Mouse (Mus musculus): ENCODE data around the gene Maco1. TPM values are rescaled to one million over a fixed set of nuclear protein-coding genes. Genes with fewer than 3 reads are reported as not detected.

Gene Maco1
- total RNA-seq, 1 experiment: 56.1 TPM

- Histone ChIP-seq H3K27ac (ENCODE audit: insufficient read depth, low read depth, low read length, poor library complexity, severe bottlenecking) (no peak overlapping the region), H3K36me3 (ENCODE audit: control insufficient read depth, insufficient read depth, low read length, poor library complexity, severe bottlenecking) (no peaks in the 10 kb centered on the region), H3K4me1 (ENCODE audit: control insufficient read depth in 2 of 2, insufficient read depth in 2 of 2, low read length in 2 of 2, poor library complexity in 1 of 2) (peaks cover 1 to 17% of the 10 kb centered on the region in 2 experiments; a peak in 3 of 4 replicates), H3K9me3 (ENCODE audit: control insufficient read depth, insufficient read depth, low read depth, low read length) (no peaks in the 10 kb centered on the region), H3K9ac (ENCODE audit: insufficient read depth, low read depth, low read length, poor library complexity, severe bottlenecking) (peak overlapping the region; percentile 83), H3K4me3 (ENCODE audit: insufficient read depth in 1 of 2, low read depth in 1 of 2, low read length in 2 of 2, poor library complexity in 1 of 2, severe bottlenecking in 1 of 2) (peak overlapping the region; percentile 72 to 87)
- DNase-seq (ENCODE audit: low read depth, low spot score): no peak
- no peak for TF ChIP-seq MAFK (IDR thresholded peaks at IDR 0.05; ENCODE audit: insufficient read depth, low read depth, low read length)
- TF ChIP-seq CHD2 (IDR thresholded peaks at IDR 0.05; ENCODE audit: low read depth, low read length): no peak
- no peak for TF ChIP-seq HCFC1 (IDR thresholded peaks at IDR 0.05; ENCODE audit: borderline replicate concordance, insufficient read depth, low read length)
- no peak for TF ChIP-seq ZNF384 (IDR thresholded peaks at IDR 0.05; ENCODE audit: low read depth, low read length)
- TF ChIP-seq ZC3H11A (IDR thresholded peaks at IDR 0.05; ENCODE audit: borderline replicate concordance, low read depth, low read length): no peak
- in situ Hi-C loops (cut with MboI; ENCODE audit: low sequenced_read_pairs in 2 of 2, unreplicated experiment in 2 of 2): no loop called here
These were observed 86.2 kb downstream of the Maco1 start for GRCm38 (mm10) chr4:134766904-134767425.

DNA sequence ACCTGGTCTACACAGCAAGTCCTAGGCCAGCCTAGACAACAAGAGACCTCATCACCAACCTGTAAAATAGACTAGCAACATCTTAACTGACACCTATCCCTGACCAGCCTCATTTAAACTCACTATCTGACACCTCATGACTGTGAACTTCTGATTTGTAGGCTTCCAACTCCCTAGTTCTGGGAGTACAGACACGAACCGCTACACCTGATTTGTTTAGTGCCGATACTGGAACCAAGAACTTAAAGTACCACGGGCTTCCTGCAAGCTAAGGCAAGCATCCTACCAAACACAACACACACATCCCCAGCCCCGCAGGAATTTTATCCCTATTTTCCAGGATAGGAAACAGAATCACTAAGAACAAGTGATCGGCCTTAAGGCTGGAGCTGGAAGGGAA lies 86.9 kb downstream of the Maco1 start:
- in situ Hi-C loops (cut with MboI; ENCODE audit: low sequenced_read_pairs in 2 of 2, unreplicated experiment in 2 of 2): no loop called here
- Histone ChIP-seq H3K4me1 (ENCODE audit: control insufficient read depth in 2 of 2, insufficient read depth in 2 of 2, low read length in 2 of 2, poor library complexity in 1 of 2) (peaks cover 1 to 14% of the 10 kb centered on the region in 2 experiments; a peak in 3 of 4 replicates), H3K9me3 (ENCODE audit: control insufficient read depth, insufficient read depth, low read depth, low read length) (no peaks in the 10 kb centered on the region), H3K27ac (ENCODE audit: insufficient read depth, low read depth, low read length, poor library complexity, severe bottlenecking) (no peak overlapping the region), H3K9ac (ENCODE audit: insufficient read depth, low read depth, low read length, poor library complexity, severe bottlenecking) (no peak overlapping the region), H3K36me3 (ENCODE audit: control insufficient read depth, insufficient read depth, low read length, poor library complexity, severe bottlenecking) (no peaks in the 10 kb centered on the region), H3K4me3 (ENCODE audit: insufficient read depth in 1 of 2, low read depth in 1 of 2, low read length in 2 of 2, poor library complexity in 1 of 2, severe bottlenecking in 1 of 2) (peak overlapping the region; percentile 72 to 87; a peak in 2 of 4 replicates)
- no peak for TF ChIP-seq ZNF384 (IDR thresholded peaks at IDR 0.05; ENCODE audit: low read depth, low read length)
- no peak for TF ChIP-seq MAFK (IDR thresholded peaks at IDR 0.05; ENCODE audit: insufficient read depth, low read depth, low read length)
- no peak for TF ChIP-seq ZC3H11A (IDR thresholded peaks at IDR 0.05; ENCODE audit: borderline replicate concordance, low read depth, low read length)
- no peak for TF ChIP-seq CHD2 (IDR thresholded peaks at IDR 0.05; ENCODE audit: low read depth, low read length)
- TF ChIP-seq HCFC1 (IDR thresholded peaks at IDR 0.05; ENCODE audit: borderline replicate concordance, insufficient read depth, low read length): no peak
- DNase-seq (ENCODE audit: low read depth, low spot score): no peak

- Histone ChIP-seq H3K9me3 (ENCODE audit: control insufficient read depth, insufficient read depth, low read depth, low read length) (no peaks in the 10 kb centered on the region), H3K36me3 (ENCODE audit: control insufficient read depth, insufficient read depth, low read length, poor library complexity, severe bottlenecking) (no peaks in the 10 kb centered on the region), H3K9ac (ENCODE audit: insufficient read depth, low read depth, low read length, poor library complexity, severe bottlenecking) (no peak overlapping the region), H3K4me1 (ENCODE audit: control insufficient read depth in 2 of 2, insufficient read depth in 2 of 2, low read length in 2 of 2, poor library complexity in 1 of 2) (peaks cover 5 to 24% of the 10 kb centered on the region in 2 experiments; a peak in 3 of 4 replicates), H3K4me3 (ENCODE audit: insufficient read depth in 1 of 2, low read depth in 1 of 2, low read length in 2 of 2, poor library complexity in 1 of 2, severe bottlenecking in 1 of 2) (no peak overlapping the region), H3K27ac (ENCODE audit: insufficient read depth, low read depth, low read length, poor library complexity, severe bottlenecking) (no peak overlapping the region)
- in situ Hi-C loops (cut with MboI; ENCODE audit: low sequenced_read_pairs in 2 of 2, unreplicated experiment in 2 of 2): no loop called here
- TF ChIP-seq HCFC1 (IDR thresholded peaks at IDR 0.05; ENCODE audit: borderline replicate concordance, insufficient read depth, low read length): no peak
- TF ChIP-seq ZNF384 (IDR thresholded peaks at IDR 0.05; ENCODE audit: low read depth, low read length): no peak
- no peak for TF ChIP-seq CHD2 (IDR thresholded peaks at IDR 0.05; ENCODE audit: low read depth, low read length)
- no peak for TF ChIP-seq ZC3H11A (IDR thresholded peaks at IDR 0.05; ENCODE audit: borderline replicate concordance, low read depth, low read length)
- no peak for TF ChIP-seq MAFK (IDR thresholded peaks at IDR 0.05; ENCODE audit: insufficient read depth, low read depth, low read length)
- DNase-seq (ENCODE audit: low read depth, low spot score): no peak
These were observed 88.8 kb downstream of the Maco1 start for GRCm38 (mm10) chr4:134764333-134764732.

GRCm38 (mm10) chr4:134762360-134762759 lies 90.8 kb downstream of the Maco1 start:
- in situ Hi-C loops (cut with MboI; ENCODE audit: low sequenced_read_pairs in 2 of 2, unreplicated experiment in 2 of 2): no loop called here
- H3K36me3 ChIP-seq (ENCODE audit: control insufficient read depth, insufficient read depth, low read length, poor library complexity, severe bottlenecking): peaks cover 3% of the 10 kb centered on the region; the same call in 1 of the 2 replicates
- no peak overlapping the region for H3K4me3 ChIP-seq (ENCODE audit: insufficient read depth in 1 of 2, low read depth in 1 of 2, low read length in 2 of 2, poor library complexity in 1 of 2, severe bottlenecking in 1 of 2)
- peaks cover 4 to 27% of the 10 kb centered on the region in 2 experiments; a peak in 2 of 4 replicates for H3K4me1 ChIP-seq (ENCODE audit: control insufficient read depth in 2 of 2, insufficient read depth in 2 of 2, low read length in 2 of 2, poor library complexity in 1 of 2)
- no peaks in the 10 kb centered on the region for H3K9me3 ChIP-seq (ENCODE audit: control insufficient read depth, insufficient read depth, low read depth, low read length)
- H3K9ac ChIP-seq (ENCODE audit: insufficient read depth, low read depth, low read length, poor library complexity, severe bottlenecking): no peak overlapping the region; the same call in 1 of the 2 replicates
- no peak overlapping the region for H3K27ac ChIP-seq (ENCODE audit: insufficient read depth, low read depth, low read length, poor library complexity, severe bottlenecking)
- TF ChIP-seq MAFK (IDR thresholded peaks at IDR 0.05; ENCODE audit: insufficient read depth, low read depth, low read length) (no peak), HCFC1 (IDR thresholded peaks at IDR 0.05; ENCODE audit: borderline replicate concordance, insufficient read depth, low read length) (no peak), CHD2 (IDR thresholded peaks at IDR 0.05; ENCODE audit: low read depth, low read length) (no peak)
- DNase-seq (ENCODE audit: low read depth, low spot score): no peak
